Mouse (Mus musculus): ENCODE measurements around the gene Pde10a.
A peak's percentile ranks its signal among the peaks of the same experiment; 100 is the strongest.

The Pde10a gene

GRCm38 (mm10) chr17:8801083-8801854, 276.1 kb downstream of the Pde10a start:
- DNase-seq (ENCODE audit: low read depth) = no peak

GRCm38 (mm10) chr17:8801855-8802104, 276.6 kb downstream of the Pde10a start:
- no peak for DNase-seq (ENCODE audit: low read depth)

- no peak for DNase-seq (ENCODE audit: low read depth)
Observed at GRCm38 (mm10) chr17:8802161-8802888, 277.2 kb downstream of the Pde10a start.

GRCm38 (mm10) chr17:8802889-8803799, 278.0 kb downstream of the Pde10a start:
- DNase-seq (ENCODE audit: low read depth) = no peak

GRCm38 (mm10) chr17:8807345-8807744, 282.2 kb downstream of the Pde10a start:
- no peak for DNase-seq (ENCODE audit: low read depth)

GRCm38 (mm10) chr17:8809771-8810170, 284.6 kb downstream of the Pde10a start:
- peak; percentile 20 for DNase-seq (ENCODE audit: low read depth)

- no peak for DNase-seq (ENCODE audit: low read depth)
Observed at GRCm38 (mm10) chr17:8810201-8810600, 285.0 kb downstream of the Pde10a start.

GRCm38 (mm10) chr17:8812228-8812865, 287.2 kb downstream of the Pde10a start:
- no peak for DNase-seq (ENCODE audit: low read depth)

- DNase-seq (ENCODE audit: low read depth) = no peak
Observed at GRCm38 (mm10) chr17:8813773-8814491, 288.8 kb downstream of the Pde10a start.

GRCm38 (mm10) chr17:8815376-8815775, 290.2 kb downstream of the Pde10a start:
- no peak for DNase-seq (ENCODE audit: low read depth)

- DNase-seq (ENCODE audit: low read depth) = no peak
Observed at GRCm38 (mm10) chr17:8815864-8816263, 290.7 kb downstream of the Pde10a start.

GRCm38 (mm10) chr17:8818675-8819074, 293.5 kb downstream of the Pde10a start:
- DNase-seq (ENCODE audit: low read depth) = no peak

- DNase-seq (ENCODE audit: low read depth) = no peak
Observed at GRCm38 (mm10) chr17:8823548-8823947, 298.4 kb downstream of the Pde10a start.

- no peak for DNase-seq (ENCODE audit: low read depth)
Observed at GRCm38 (mm10) chr17:8827204-8827603, 302.0 kb downstream of the Pde10a start.

GRCm38 (mm10) chr17:8831001-8831400, 305.8 kb downstream of the Pde10a start:
- no peak for DNase-seq (ENCODE audit: low read depth)

- DNase-seq (ENCODE audit: low read depth) = no peak
Observed at GRCm38 (mm10) chr17:8836292-8836691, 311.1 kb downstream of the Pde10a start.

- DNase-seq (ENCODE audit: low read depth) = no peak
Observed at GRCm38 (mm10) chr17:8838252-8838651, 313.1 kb downstream of the Pde10a start.

- no peak for DNase-seq (ENCODE audit: low read depth)
Observed at GRCm38 (mm10) chr17:8839237-8840011, 314.3 kb downstream of the Pde10a start.

GRCm38 (mm10) chr17:8841094-8841493, 315.9 kb downstream of the Pde10a start:
- no peak for DNase-seq (ENCODE audit: low read depth)

- no peak for DNase-seq (ENCODE audit: low read depth)
Observed at GRCm38 (mm10) chr17:8841897-8842540, 316.8 kb downstream of the Pde10a start.

All from fibroblast of lung, adult 2 months (primary cell).